Mouse (Mus musculus) lung, adult 2 months (tissue): ENCODE data around the gene Dlat.

Source experiments
- CTCF ChIP-seq: fragments of 200-500 bp; IDR thresholded peaks from 2 replicates; pipeline ENCODE4 v1.5.1; 2011; ENCODE audit warnings: mild to moderate bottlenecking, low read length, control low read depth; ENCODE audit not compliant: insufficient read depth
- POLR2A ChIP-seq: fragments of 200-500 bp; IDR thresholded peaks from 2 replicates; pipeline ENCODE4 v1.6.1; 2011; ENCODE audit warnings: low read depth, mild to moderate bottlenecking, control low read depth, low read length, borderline replicate concordance; ENCODE audit errors: extremely low read depth

DNA sequence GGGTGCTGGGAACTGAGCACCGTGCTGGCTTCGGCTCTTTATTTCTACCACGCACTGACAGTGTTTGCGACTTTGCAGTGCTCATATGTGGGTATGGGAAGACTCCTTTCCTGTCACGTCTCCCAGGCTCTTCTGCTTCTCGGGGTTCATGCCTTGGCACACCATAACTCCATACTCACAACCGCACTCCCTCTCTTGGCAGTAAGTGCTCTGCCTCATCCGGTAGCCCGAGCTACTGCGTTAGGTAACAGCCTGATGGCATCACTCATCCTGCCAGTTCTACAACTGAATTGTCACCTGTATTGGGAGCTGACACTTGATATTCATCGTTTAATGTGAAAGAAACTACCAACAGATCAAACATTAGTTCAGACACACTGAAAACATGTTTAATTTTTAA, 25.3 kb downstream of the Dlat start:
- TF ChIP-seq CTCF (no peak), POLR2A (no peak)
